Mouse (Mus musculus): ENCODE measurements around the gene Sirt6. TPM values are rescaled to one million over a fixed set of nuclear protein-coding genes. Genes with fewer than 3 reads are reported as not detected.

The Sirt6 gene
- polyA plus RNA-seq, 1 experiment from 2014 or later: 46.5 TPM

- H3K4me1 ChIP-seq (ENCODE audit: control insufficient read depth, insufficient read depth, low read length): no peaks in the 10 kb centered on the region
- no peak for DNase-seq (ENCODE audit: low spot score)
- H3K4me2 ChIP-seq (ENCODE audit: low read depth, severe bottlenecking): no peak overlapping the region
- H3K27me3 ChIP-seq (ENCODE audit: control insufficient read depth, insufficient read depth, low read length): no peaks in the 10 kb centered on the region
- WGBS: 79% methylated on average over 1 of the region's 1 CpGs
- H3K4me3 ChIP-seq (ENCODE audit: low read depth, low read length): no peak overlapping the region
- H3K9me3 ChIP-seq (ENCODE audit: control insufficient read depth, low read length): no peaks in the 10 kb centered on the region
- ATAC-seq (ENCODE audit: insufficient number of reproducible peaks, low FRiP score, low TSS enrichment, low read depth): no peak
- H3K36me3 ChIP-seq (ENCODE audit: control insufficient read depth, insufficient read depth, low read length): no peaks in the 10 kb centered on the region
- H3K27ac ChIP-seq (replicated peaks; ENCODE audit: low read depth, low read length): no peak overlapping the region
- H3K9ac ChIP-seq (ENCODE audit: low read length): no peak overlapping the region
These were observed 19.3 kb downstream of the Sirt6 start for GRCm38 (mm10) chr10:81608308-81608707.

DNA sequence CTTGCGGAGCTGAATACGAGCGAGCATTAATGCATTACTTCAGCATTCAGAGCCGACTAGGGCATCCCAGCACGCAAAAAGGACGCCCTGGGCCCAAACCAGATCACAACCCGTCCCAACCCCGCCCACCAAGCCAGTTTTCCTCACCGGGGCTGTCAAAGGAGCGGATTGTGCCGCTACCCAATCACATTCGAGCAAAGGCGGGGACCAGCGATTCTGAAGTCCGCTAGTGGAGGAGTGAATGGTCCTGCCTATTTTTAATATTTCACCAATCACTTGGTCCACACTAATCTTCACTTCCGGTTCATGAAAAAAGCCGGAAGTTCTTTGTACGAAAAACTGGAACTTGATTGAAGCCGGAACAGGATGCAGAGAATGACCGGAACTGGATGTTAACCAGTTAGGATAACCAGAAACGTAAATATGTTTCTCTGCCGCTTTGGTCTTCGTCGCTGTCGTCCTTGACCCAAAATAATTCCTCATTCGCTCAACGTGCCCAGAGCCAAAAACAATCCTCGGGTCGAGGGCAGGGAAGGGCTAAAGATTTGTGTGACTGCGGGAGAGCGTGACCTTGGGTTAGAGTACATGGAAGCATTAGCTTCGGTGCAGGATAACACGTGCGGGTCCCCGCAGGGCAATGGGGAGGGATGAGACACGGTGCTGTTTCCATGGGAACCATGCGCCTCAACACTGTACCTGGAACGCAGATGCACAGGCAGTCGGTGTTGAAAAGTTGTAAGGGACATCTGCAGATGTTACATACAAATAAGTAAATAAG is 21.4 kb downstream of the Sirt6 start, which contains the start of gene BC025920:
Gene BC025920, plus strand, starts transcription at position 297 of the 778 bp plus-strand sequence.
- Histone ChIP-seq H3K36me3 (ENCODE audit: control insufficient read depth, insufficient read depth, low read length) (no peaks in the 10 kb centered on the region), H3K9ac (ENCODE audit: low read length) (peak within 1 kb of the TSS; percentile 59), H3K4me3 (ENCODE audit: low read depth, low read length) (peak within 1 kb of the TSS; percentile 44), H3K4me2 (ENCODE audit: low read depth, severe bottlenecking) (peak within 1 kb of the TSS; percentile 84), H3K4me1 (ENCODE audit: control insufficient read depth, insufficient read depth, low read length) (peaks cover 12% of the 10 kb centered on the region), H3K9me3 (ENCODE audit: control insufficient read depth, low read length) (no peaks in the 10 kb centered on the region), H3K27ac (replicated peaks; ENCODE audit: low read depth, low read length) (peak within 1 kb of the TSS; percentile 77), H3K27me3 (ENCODE audit: control insufficient read depth, insufficient read depth, low read length) (no peaks in the 10 kb centered on the region)
- WGBS: under 1% methylated on average over 39 of the region's 39 CpGs
- DNase-seq (ENCODE audit: low spot score) (peak; percentile 92), ATAC-seq (ENCODE audit: insufficient number of reproducible peaks, low FRiP score, low TSS enrichment, low read depth) (peak; percentile 78)

GRCm38 (mm10) chr10:81605666-81605973 is 22.0 kb downstream of the Sirt6 start:
- no peak for DNase-seq (ENCODE audit: low spot score)
- Histone ChIP-seq H3K27ac (replicated peaks; ENCODE audit: low read depth, low read length) (peak overlapping the region; percentile 77), H3K36me3 (ENCODE audit: control insufficient read depth, insufficient read depth, low read length) (no peaks in the 10 kb centered on the region), H3K9ac (ENCODE audit: low read length) (no peak overlapping the region; the same call in 1 of the 2 replicates), H3K9me3 (ENCODE audit: control insufficient read depth, low read length) (no peaks in the 10 kb centered on the region), H3K27me3 (ENCODE audit: control insufficient read depth, insufficient read depth, low read length) (no peaks in the 10 kb centered on the region), H3K4me2 (ENCODE audit: low read depth, severe bottlenecking) (peak overlapping the region; percentile 43), H3K4me1 (ENCODE audit: control insufficient read depth, insufficient read depth, low read length) (peaks cover 15% of the 10 kb centered on the region), H3K4me3 (ENCODE audit: low read depth, low read length) (peak overlapping the region; percentile 44)
- ATAC-seq (ENCODE audit: insufficient number of reproducible peaks, low FRiP score, low TSS enrichment, low read depth): peak; percentile 2; the same call in 1 of the 2 replicates
- WGBS: 3% methylated on average over 14 of the region's 14 CpGs

DNA sequence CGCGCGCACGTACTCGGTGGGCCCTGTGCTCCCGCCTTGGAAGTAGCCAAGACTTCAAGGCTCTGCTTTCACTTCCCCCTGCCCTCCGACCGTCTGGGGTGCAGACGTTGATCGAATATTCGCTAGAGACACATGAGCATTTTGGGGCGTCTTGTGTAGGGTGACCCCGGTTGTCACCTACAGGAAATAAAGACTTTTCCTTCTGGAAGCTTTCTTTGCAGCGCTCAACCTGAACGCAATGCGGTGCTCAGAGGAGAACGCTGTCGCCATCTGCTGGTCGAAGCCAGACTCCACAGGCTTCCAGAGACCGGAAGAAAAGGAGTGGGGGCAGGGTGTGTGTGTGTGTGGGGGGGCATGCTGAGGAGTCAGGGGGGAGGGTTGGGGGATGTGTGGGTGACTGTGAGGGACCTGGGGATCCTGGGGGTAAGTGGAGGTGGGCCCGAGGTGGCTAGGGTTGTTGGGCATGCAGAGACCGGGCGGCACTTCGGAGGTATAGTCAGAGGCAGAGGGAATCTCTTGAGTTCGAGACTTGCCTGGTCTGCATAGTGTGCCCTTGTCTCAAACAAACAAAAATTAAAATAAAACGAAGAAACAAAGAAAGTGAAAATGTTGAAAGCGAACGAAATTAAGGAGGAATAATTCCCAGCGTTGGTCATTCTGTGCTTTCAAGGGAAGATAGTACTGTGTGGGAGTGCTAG is 22.5 kb downstream of the Sirt6 start:
- Histone ChIP-seq H3K4me1 (ENCODE audit: control insufficient read depth, insufficient read depth, low read length) (peaks cover 18% of the 10 kb centered on the region), H3K9ac (ENCODE audit: low read length) (no peak overlapping the region)

DNA sequence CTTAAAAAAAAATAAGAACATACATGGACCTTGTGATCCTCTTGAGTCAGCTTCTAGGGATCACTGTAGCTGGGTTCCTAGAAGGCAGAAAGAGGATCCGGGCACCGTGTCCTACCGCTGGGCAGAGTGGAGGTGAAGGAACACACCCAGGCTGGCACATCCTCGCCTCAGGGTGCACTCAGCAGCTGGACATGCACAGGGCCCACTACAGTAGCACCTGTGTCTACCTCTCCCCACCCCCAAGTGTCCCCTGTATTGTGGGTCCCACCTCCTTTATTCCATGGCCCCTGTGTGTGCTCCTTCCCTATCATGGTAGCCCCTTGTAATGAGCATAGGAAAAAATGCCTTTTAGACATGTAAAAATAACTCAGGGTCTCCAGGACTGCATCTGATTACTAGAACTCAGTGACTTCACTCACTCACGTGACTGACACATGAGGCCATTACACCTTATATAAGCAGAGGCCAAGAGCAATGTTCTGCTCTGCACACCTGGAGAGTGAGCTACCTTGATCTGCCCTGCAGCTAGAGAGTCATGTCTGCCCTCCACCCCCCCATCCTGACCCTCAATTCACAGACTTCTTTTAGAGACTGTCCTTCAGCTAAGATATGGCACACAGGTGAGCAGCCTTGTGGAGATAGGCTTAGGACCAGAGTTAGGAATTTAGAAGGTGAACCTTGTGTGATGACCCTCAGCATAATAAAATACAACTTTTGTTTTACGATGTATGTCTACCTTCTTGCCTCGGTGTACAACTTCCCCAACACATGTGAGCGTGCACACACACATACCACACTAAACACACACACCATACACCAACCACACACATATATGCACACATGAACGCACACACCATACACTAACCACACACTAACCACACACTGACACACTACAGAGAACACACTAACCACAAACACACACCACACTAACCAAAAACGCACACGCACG is 23.3 kb downstream of the Sirt6 start:
- 81% methylated on average over 12 of the region's 12 CpGs for WGBS
- ATAC-seq (ENCODE audit: insufficient number of reproducible peaks, low FRiP score, low TSS enrichment, low read depth) (0 out of 2 replicates have a peak, but pooled peaks have one; percentile 2), DNase-seq (ENCODE audit: low spot score) (no peak)
- no peak overlapping the region for H3K4me3 ChIP-seq (ENCODE audit: low read depth, low read length)
- no peaks in the 10 kb centered on the region for H3K27me3 ChIP-seq (ENCODE audit: control insufficient read depth, insufficient read depth, low read length)
- no peak overlapping the region for H3K27ac ChIP-seq (replicated peaks; ENCODE audit: low read depth, low read length)
- no peaks in the 10 kb centered on the region for H3K36me3 ChIP-seq (ENCODE audit: control insufficient read depth, insufficient read depth, low read length)
- H3K9me3 ChIP-seq (ENCODE audit: control insufficient read depth, low read length): no peaks in the 10 kb centered on the region
- H3K9ac ChIP-seq (ENCODE audit: low read length): no peak overlapping the region
- H3K4me2 ChIP-seq (ENCODE audit: low read depth, severe bottlenecking): no peak overlapping the region
- H3K4me1 ChIP-seq (ENCODE audit: control insufficient read depth, insufficient read depth, low read length): peaks cover 21% of the 10 kb centered on the region

More for the DNA sequence above, 22.5 kb downstream of the Sirt6 start:
- ATAC-seq (ENCODE audit: insufficient number of reproducible peaks, low FRiP score, low TSS enrichment, low read depth) (peak; percentile 10; the same call in 1 of the 2 replicates), DNase-seq (ENCODE audit: low spot score) (peak; percentile 91)
- H3K36me3 ChIP-seq (ENCODE audit: control insufficient read depth, insufficient read depth, low read length): no peaks in the 10 kb centered on the region
- H3K4me3 ChIP-seq (ENCODE audit: low read depth, low read length): peak overlapping the region; percentile 44
- 21% methylated on average over 29 of the region's 29 CpGs for WGBS
- H3K9me3 ChIP-seq (ENCODE audit: control insufficient read depth, low read length): no peaks in the 10 kb centered on the region
- no peaks in the 10 kb centered on the region for H3K27me3 ChIP-seq (ENCODE audit: control insufficient read depth, insufficient read depth, low read length)
- peak overlapping the region; percentile 43 for H3K4me2 ChIP-seq (ENCODE audit: low read depth, severe bottlenecking)
- H3K27ac ChIP-seq (replicated peaks; ENCODE audit: low read depth, low read length): peak overlapping the region; percentile 77

- no peak overlapping the region for H3K4me3 ChIP-seq (ENCODE audit: low read depth, low read length)
- 16% methylated on average over 4 of the region's 4 CpGs for WGBS
- no peaks in the 10 kb centered on the region for H3K27me3 ChIP-seq (ENCODE audit: control insufficient read depth, insufficient read depth, low read length)
- no peaks in the 10 kb centered on the region for H3K36me3 ChIP-seq (ENCODE audit: control insufficient read depth, insufficient read depth, low read length)
- H3K27ac ChIP-seq (replicated peaks; ENCODE audit: low read depth, low read length): no peak overlapping the region
- no peak overlapping the region for H3K4me2 ChIP-seq (ENCODE audit: low read depth, severe bottlenecking)
- H3K4me1 ChIP-seq (ENCODE audit: control insufficient read depth, insufficient read depth, low read length): peaks cover 26% of the 10 kb centered on the region
- H3K9ac ChIP-seq (ENCODE audit: low read length): no peak overlapping the region
- peak; percentile 54 for DNase-seq (ENCODE audit: low spot score)
- ATAC-seq (ENCODE audit: insufficient number of reproducible peaks, low FRiP score, low TSS enrichment, low read depth): no peak
- H3K9me3 ChIP-seq (ENCODE audit: control insufficient read depth, low read length): no peaks in the 10 kb centered on the region
These were observed 24.9 kb downstream of the Sirt6 start for GRCm38 (mm10) chr10:81602741-81603151.

DNA sequence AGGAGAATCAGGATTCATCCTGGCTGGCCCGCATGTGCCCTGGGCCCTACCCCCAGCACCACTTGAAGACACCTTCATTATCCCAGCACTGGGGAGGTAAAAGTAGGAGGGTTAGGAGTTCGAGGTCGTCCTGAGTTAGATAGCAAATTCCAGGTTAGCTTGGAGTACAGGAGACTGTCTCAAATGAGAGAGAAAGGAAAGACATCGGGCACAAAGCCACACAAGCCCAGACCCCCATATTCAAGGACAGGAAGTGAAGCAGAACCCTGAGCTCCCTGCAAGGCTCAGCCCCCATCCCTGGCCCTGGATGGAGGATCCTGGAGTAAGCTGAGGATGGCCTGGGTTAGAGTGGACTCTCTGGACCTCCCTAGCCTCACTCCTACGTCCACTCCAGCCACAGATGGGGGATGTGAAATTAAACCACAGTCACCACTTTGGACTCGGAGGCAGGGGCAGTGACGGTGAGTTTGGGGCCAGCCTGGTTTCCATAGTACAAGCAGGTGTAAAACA is 26.1 kb downstream of the Sirt6 start:
- H3K4me1 ChIP-seq (ENCODE audit: control insufficient read depth, insufficient read depth, low read length): peaks cover 36% of the 10 kb centered on the region
- no peak overlapping the region for H3K9ac ChIP-seq (ENCODE audit: low read length)
- H3K27me3 ChIP-seq (ENCODE audit: control insufficient read depth, insufficient read depth, low read length): no peaks in the 10 kb centered on the region
- ATAC-seq (ENCODE audit: insufficient number of reproducible peaks, low FRiP score, low TSS enrichment, low read depth) (no peak; the same call in 1 of the 2 replicates), DNase-seq (ENCODE audit: low spot score) (no peak)
- no peak overlapping the region for H3K4me3 ChIP-seq (ENCODE audit: low read depth, low read length)
- H3K36me3 ChIP-seq (ENCODE audit: control insufficient read depth, insufficient read depth, low read length): no peaks in the 10 kb centered on the region
- H3K4me2 ChIP-seq (ENCODE audit: low read depth, severe bottlenecking): peak overlapping the region; percentile 13; the same call in 1 of the 2 replicates
- H3K27ac ChIP-seq (replicated peaks; ENCODE audit: low read depth, low read length): peak overlapping the region; percentile 48
- no peaks in the 10 kb centered on the region for H3K9me3 ChIP-seq (ENCODE audit: control insufficient read depth, low read length)
- WGBS: 14% methylated on average over 7 of the region's 7 CpGs
